Mouse (Mus musculus) kidney, adult 11 months (tissue): Measurements from ENCODE around the gene Fam71b.

ENCODE experiments used
- DNase-seq: peaks from one replicate; pipeline ENCODE4 v3.0.0; 2022

Gene Fam71b

GRCm38 (mm10) chr11:46396167-46396859 lies at the start of gene Fam71b:
TSS of gene Fam71b (plus strand) at chr11:46396559.
- DNase-seq, result no peak

DNA sequence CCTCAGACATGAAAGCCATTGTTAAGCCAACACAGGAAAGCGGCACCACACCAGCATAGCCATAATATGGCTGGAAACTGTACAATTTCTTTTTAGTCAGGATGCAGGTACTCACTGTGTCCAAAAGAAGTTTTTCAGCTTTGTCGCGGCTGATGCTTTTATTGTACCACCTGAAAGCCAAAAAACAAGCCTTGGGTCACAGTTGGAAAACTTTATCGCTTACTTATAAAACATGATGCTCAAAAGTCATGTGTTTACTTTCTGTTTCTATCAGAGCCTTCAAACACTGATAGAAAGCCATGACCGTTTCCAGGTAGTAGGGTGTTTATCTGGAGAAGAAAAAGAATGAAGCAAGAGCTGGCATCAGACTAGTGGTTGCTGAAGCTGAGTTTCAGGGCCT lies 48.6 kb upstream of the Fam71b start:
- DNase-seq, result no peak

- DNase-seq, result no peak
Measured at GRCm38 (mm10) chr11:46348416-46348815, 47.9 kb upstream of the Fam71b start.

GRCm38 (mm10) chr11:46349681-46350410 lies 46.5 kb upstream of the Fam71b start:
- DNase-seq, result no peak

DNA sequence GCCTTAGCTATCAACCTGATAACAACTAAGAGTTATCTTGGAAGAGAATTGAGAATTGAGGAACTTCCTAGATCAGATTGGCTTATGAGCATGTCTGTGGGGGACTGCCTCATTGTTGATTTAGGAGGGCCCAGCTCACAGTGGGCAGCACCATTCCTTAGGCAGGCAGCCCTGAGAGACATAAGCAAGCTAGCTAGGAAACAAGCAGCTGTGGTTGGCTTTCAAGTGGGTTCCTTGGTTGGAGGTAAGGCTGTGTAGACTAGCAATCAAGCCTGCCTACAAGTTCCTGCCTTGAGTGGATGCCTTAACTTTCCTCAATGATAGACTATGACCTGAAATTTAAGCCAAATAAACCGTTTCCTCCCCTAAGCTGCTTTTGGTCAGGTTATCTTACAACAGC lies 38.0 kb upstream of the Fam71b start:
- no peak for DNase-seq

DNA sequence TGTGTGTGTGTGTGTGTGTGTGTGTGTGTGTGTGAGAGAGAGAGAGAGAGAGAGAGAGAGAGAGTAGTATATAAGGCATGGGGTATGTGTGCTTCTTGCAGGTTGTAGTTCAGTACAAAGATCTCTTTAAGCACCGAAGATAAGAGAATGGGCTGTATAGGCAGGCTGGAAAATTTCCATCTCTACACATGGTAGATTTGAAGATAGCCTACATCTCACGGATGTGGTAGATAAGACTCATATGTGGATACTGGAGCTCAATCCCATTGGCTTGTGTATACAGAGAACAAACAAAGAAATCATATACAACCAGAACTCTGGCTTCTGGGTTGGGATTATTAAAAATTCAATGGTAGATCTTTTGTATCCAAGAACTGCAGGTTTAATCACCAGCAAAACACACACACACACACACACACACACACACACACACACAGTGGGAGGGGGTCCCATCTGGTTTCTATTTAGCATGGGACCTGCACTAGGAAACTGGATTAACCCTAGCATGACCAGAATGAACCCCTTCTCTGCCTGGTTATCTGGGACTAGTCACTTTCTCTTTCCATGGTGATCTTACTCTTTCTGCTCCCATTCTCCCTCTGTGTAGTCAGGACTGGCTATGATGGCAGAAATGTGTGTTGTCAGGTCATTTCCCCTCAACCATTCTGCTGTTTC lies 35.2 kb upstream of the Fam71b start:
- no peak for DNase-seq

- DNase-seq, result no peak
Measured at GRCm38 (mm10) chr11:46362061-46363022, 34.0 kb upstream of the Fam71b start.

GRCm38 (mm10) chr11:46363864-46364263 lies 32.5 kb upstream of the Fam71b start:
- no peak for DNase-seq

DNA sequence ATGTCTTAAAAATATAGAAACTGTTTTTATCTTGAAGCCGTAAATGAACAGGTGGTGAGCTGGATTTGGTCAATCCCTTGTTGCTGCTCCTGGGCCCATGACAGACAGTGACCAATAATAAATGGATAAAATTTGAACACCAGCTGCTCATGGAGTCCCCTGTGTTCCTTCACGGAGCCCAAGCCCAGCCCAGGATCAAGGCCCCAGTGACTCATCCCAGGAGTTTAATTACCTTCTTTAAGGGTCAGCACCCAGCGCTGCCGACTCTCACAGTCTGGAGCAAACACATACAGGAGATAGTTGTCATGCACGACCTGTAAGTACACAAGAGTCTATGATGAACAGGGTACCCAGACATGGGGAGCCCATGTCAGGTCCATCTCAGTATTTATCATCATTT lies 30.6 kb upstream of the Fam71b start:
- no peak for DNase-seq

- no peak for DNase-seq
Measured at GRCm38 (mm10) chr11:46366357-46366756, 30.0 kb upstream of the Fam71b start.

- no peak for DNase-seq
Measured at GRCm38 (mm10) chr11:46370457-46370856, 25.9 kb upstream of the Fam71b start.

- DNase-seq, result no peak
Measured at GRCm38 (mm10) chr11:46371250-46371649, 25.1 kb upstream of the Fam71b start.

GRCm38 (mm10) chr11:46372331-46372953 lies 23.9 kb upstream of the Fam71b start:
- no peak for DNase-seq

GRCm38 (mm10) chr11:46373071-46374030 lies 23.0 kb upstream of the Fam71b start:
- no peak for DNase-seq

- no peak for DNase-seq
Measured at GRCm38 (mm10) chr11:46375015-46375414, 21.3 kb upstream of the Fam71b start.

DNA sequence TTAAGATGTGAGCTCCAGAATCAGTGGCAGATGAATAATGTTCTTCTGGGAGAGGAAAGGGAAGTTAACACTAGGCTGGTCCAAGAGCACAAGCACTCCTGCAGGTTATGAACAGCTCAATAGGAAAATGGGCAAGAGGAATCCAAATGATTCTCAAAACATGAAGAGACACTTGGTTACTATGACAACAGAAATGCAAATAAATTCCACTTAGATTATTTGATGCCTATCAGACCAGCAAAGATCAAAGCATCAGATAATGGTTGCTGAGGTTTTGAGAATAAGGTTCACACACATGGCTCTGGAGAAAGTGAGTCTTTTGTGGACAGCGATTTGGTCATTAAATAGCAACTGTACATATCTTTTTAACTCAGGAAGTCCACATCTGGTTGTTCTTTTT lies 19.0 kb upstream of the Fam71b start:
- no peak for DNase-seq

DNA sequence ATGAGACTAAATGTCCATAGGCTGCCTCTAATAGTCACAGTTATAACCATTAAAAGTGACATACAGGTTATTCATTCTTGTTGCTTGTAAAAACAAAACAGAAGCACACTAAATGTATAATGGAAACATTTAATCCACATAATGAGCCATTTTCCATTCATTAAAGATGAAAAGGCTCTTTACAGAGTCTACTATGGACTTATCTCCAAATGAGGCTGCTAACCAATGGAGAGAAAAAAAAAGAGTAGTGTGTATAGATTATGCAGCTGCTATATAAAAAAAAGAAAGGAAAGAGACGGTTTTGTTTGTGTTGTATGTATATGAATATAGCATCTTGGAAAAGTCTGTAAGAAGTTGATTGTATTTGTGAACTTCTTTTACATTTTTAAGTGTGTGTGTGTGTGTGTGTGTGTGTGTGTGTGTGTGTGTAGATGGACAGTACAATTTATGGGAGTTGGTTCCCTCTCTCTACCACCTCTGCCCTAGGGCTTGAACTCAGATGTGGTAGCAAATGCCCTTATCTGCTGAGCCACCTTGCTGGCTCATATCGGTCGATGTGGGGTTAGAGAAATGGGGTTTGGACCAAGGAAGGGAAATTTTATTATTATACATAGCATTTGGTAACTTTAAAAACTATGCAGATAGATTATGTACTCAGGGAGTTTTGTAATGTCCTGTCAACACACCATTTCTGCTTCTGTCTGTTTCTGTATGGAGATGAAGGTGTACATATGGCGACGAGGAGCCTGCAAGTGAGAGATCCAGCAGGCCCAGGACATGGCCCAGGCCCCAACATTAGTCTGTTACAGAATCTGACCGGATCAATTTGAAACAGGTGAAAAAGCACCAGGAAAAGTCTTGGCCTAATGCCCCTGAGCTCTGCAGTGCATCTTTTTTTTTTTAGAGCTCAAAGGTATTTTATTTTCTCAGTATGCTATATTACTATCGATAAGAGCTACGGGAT lies 18.3 kb upstream of the Fam71b start:
- DNase-seq, result no peak

DNA sequence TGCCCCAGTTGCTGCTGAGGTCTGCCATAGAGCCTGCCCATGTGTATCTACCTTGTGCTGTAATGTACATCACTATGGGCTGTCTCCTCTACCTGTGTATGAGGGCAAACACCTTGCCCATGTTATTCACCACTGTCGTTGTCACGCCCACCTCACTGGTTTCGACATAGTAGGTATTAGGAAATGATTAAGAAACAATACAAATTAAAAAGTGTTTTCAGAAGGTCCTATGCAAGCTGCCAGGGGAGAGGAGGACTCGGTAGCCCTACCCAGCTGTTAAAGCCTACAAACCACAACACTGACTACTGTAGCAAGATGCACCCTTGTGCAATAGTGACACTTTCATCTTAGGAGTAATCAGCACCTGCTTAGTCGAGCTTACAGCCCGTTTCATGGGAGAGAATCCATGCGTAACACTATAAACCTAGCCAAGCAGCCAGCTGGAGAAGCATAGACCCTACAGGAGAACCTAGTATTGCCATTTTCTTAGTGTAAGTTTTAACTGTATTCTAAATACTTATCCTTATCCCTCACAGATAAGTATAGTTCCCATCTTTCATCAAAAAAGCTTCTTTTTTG lies 16.2 kb upstream of the Fam71b start:
- no peak for DNase-seq

- DNase-seq, result no peak
Measured at GRCm38 (mm10) chr11:46382466-46382865, 13.9 kb upstream of the Fam71b start.
